Comparison of ENCODE assay signal across 30 mouse cellular contexts in genomic region chr4:62023646-62024045, GRCm38 (mm10). TPM values are rescaled to one million over a fixed set of nuclear protein-coding genes. Genes with fewer than 3 reads are reported as not detected.
DNase-seq lines count a peak whose midpoint lies in the region; ATAC-seq and TF ChIP-seq lines count a peak whose summit lies in the region.
"Had no signal": no experiment of that assay in that cellular context is flagged by ENCODE, and none has a peak within 500 bp of the region (broad histone marks: within the 10 kb centered on the region; RNA-seq: fewer than 3 reads in every experiment).

No protein-coding gene starts in this region.

- no peaks in the 10 kb centered on the region for H3K4me1 ChIP-seq in ES-Bruce4 (ENCODE audit: control insufficient read depth, insufficient read depth, low read length)
- no peaks in the 10 kb centered on the region for H3K4me1 ChIP-seq in kidney, embryonic 15.5 days
- no peaks in the 10 kb centered on the region for H3K4me1 ChIP-seq in limb, embryonic 10.5 days
- H3K4me1 ChIP-seq: embryonic facial prominence, embryonic 13.5 days; embryonic facial prominence, embryonic 15.5 days; forebrain, embryonic 10.5 days; forebrain, embryonic 12.5 days had no signal

- no peaks in the 10 kb centered on the region for H3K27me3 ChIP-seq in ES-Bruce4 (ENCODE audit: control insufficient read depth, insufficient read depth, low read length, poor library complexity, severe bottlenecking)
- H3K27me3 ChIP-seq in kidney, embryonic 15.5 days: no peaks in the 10 kb centered on the region
- H3K27me3 ChIP-seq in limb, embryonic 10.5 days (ENCODE audit: low read depth, poor library complexity, severe bottlenecking): no peaks in the 10 kb centered on the region
- H3K27me3 ChIP-seq: embryonic facial prominence, embryonic 13.5 days; embryonic facial prominence, embryonic 15.5 days; forebrain, embryonic 12.5 days; Patski had no signal

- no peak overlapping the region for H3K4me2 ChIP-seq in kidney, embryonic 15.5 days
- H3K4me2 ChIP-seq: embryonic facial prominence, embryonic 13.5 days; embryonic facial prominence, embryonic 15.5 days; forebrain, embryonic 12.5 days had no signal

- peaks cover 20% of the 10 kb centered on the region for H3K9me3 ChIP-seq in ES-Bruce4 (replicated peaks; ENCODE audit: control insufficient read depth, insufficient read depth, low read length, poor library complexity, severe bottlenecking)
- no peaks in the 10 kb centered on the region for H3K9me3 ChIP-seq in kidney, embryonic 15.5 days (replicated peaks)
- H3K9me3 ChIP-seq in limb, embryonic 10.5 days (replicated peaks): no peaks in the 10 kb centered on the region
- H3K9me3 ChIP-seq: embryonic facial prominence, embryonic 13.5 days; embryonic facial prominence, embryonic 15.5 days; forebrain, embryonic 10.5 days; forebrain, embryonic 12.5 days had no signal

- ATAC-seq in kidney, embryonic 15.5 days (replicated peaks; ENCODE audit: low FRiP score): no peak
- ATAC-seq: activated CD4-positive, CD25-positive, alpha-beta regulatory T cell, adult 4 months; forebrain, embryonic 14.5 days; forebrain, embryonic 16.5 days; Patski had no signal

- DNase-seq in ES-CJ7 (ENCODE audit: low read depth, low spot score): peak; percentile 64
- peak; percentile 69 for DNase-seq in R1 (ENCODE audit: low read depth, low spot score)
- no peak for DNase-seq in adipocyte (ENCODE audit: low spot score)
- DNase-seq in limb, embryonic 10.5 days (ENCODE audit: low spot score): no peak
- DNase-seq: adrenal gland, adult 2 months; adrenal gland, postnatal 10 days; adrenal gland, postnatal 25 days; cerebellum, adult 11 months; cerebellum, adult 18-20 months; cerebellum, adult 8-10 months; cerebellum, adult 9-11 months; cerebellum, postnatal 14 days; cerebellum, postnatal 36 days; embryo, embryonic 11 days had no signal

- no peak for TF ChIP-seq EP300 in ES-Bruce4 (IDR thresholded peaks at IDR 0.05; ENCODE audit: insufficient read depth, low read depth, low read length)

- H3K4me3 ChIP-seq in ES-Bruce4 (ENCODE audit: low read depth, low read length): no peak overlapping the region
- no peak overlapping the region for H3K4me3 ChIP-seq in kidney, embryonic 15.5 days (replicated peaks)
- H3K4me3 ChIP-seq in limb, embryonic 10.5 days: no peak overlapping the region
- H3K4me3 ChIP-seq: embryonic facial prominence, embryonic 13.5 days; embryonic facial prominence, embryonic 15.5 days; erythroblast, embryonic 14.5 days; forebrain, embryonic 10.5 days; forebrain, embryonic 12.5 days had no signal

- H3K27ac ChIP-seq in ES-Bruce4 (ENCODE audit: insufficient read depth, low read length): peak overlapping the region; percentile 72
- H3K27ac ChIP-seq in kidney, embryonic 15.5 days: no peak overlapping the region
- H3K27ac ChIP-seq in limb, embryonic 10.5 days: no peak overlapping the region
- H3K27ac ChIP-seq: embryonic facial prominence, embryonic 13.5 days; embryonic facial prominence, embryonic 15.5 days; forebrain, embryonic 10.5 days; forebrain, embryonic 12.5 days had no signal

- TF ChIP-seq POLR2A in ES-Bruce4 (IDR thresholded peaks at IDR 0.05; ENCODE audit: insufficient read depth, low read length): no peak

- WGBS in kidney, embryonic 15.5 days: 94% methylated on average over 4 of the region's 4 CpGs
- 92% methylated on average over 4 of the region's 4 CpGs for WGBS in limb, embryonic 10.5 days

- no peak overlapping the region for H3K9ac ChIP-seq in ES-Bruce4 (ENCODE audit: low read depth, poor library complexity, severe bottlenecking)
- no peak overlapping the region for H3K9ac ChIP-seq in kidney, embryonic 15.5 days
- H3K9ac ChIP-seq: embryonic facial prominence, embryonic 13.5 days; embryonic facial prominence, embryonic 15.5 days; forebrain, embryonic 12.5 days had no signal

- H3K36me3 ChIP-seq in ES-Bruce4 (ENCODE audit: control insufficient read depth, insufficient read depth, low read length, poor library complexity, severe bottlenecking): no peaks in the 10 kb centered on the region
- H3K36me3 ChIP-seq in kidney, embryonic 15.5 days: no peaks in the 10 kb centered on the region
- H3K36me3 ChIP-seq in limb, embryonic 10.5 days: no peaks in the 10 kb centered on the region
- H3K36me3 ChIP-seq: embryonic facial prominence, embryonic 13.5 days; embryonic facial prominence, embryonic 15.5 days; forebrain, embryonic 10.5 days; forebrain, embryonic 12.5 days; G1E had no signal

- TF ChIP-seq CTCF in ES-Bruce4 (IDR thresholded peaks at IDR 0.05; ENCODE audit: low read depth, low read length): no peak

RNA-seq across cellular contexts. Expression of gene Mup20, which starts 30.3 kb away (rescaled TPM):
- polyA plus RNA-seq in ES-Bruce4 (2011; ENCODE audit: insufficient read depth, insufficient read length, low read depth, missing spikeins): not detected in 2 replicates
- polyA plus RNA-seq in kidney, embryonic 15.5 days (2015; fragmentation: Nextera tagmentation; extraction: Ambion mirVana): not detected in 2 replicates
- not detected in 2 replicates for polyA plus RNA-seq in limb, embryonic 10.5 days (2016; fragmentation: Nextera tagmentation; extraction: Ambion mirVana)
- polyA plus RNA-seq: activated CD4-positive, CD25-positive, alpha-beta regulatory T cell, adult 4 months; adrenal gland, adult 2 months; brain, embryonic 14.5 days; C2C12; embryonic facial prominence, embryonic 11.5 days; embryonic facial prominence, embryonic 13.5 days; embryonic facial prominence, embryonic 15.5 days; erythroblast, embryonic 14.5 days; forebrain, embryonic 10.5 days; forebrain, embryonic 12.5 days; forebrain, embryonic 14.5 days; forebrain, embryonic 16.5 days; frontal cortex, adult 2 months; G1E; Patski had no signal

Comparison
In these comparisons a context has a peak if more than half of its experiments do, and no peak if none do; other contexts are left out.
1. DNase-seq: peak in ES-CJ7 (single experiment) and R1 (single experiment); none in adipocyte (single experiment) and limb, embryonic 10.5 days (single experiment).